Mouse (Mus musculus): ENCODE measurements at regions not wholly inside any gene's neighbourhood (a gene's known extent, or its start where the extent isn't known, plus 50 kb on each side); places are given as distances from the start of the nearest gene placed in this dataset.

DNA sequence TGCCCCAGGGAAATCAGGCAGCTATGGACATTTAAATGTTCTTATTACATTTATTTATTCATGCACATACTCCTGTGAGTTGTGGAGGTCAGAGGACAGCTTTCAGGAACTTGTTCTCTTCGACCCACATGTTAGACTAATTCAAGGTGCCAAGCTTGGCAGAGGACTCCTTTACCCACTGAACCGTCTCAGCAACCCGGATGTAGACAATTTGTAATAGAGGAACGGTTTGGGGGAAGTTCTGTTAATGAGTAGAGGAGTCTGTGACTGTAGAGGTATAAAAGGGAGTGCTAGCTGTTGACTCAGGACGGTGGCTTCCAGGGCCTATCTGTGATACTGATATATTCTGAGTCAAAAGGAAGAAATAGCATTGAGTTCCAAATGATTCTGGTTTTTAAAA is 107.4 kb upstream of the Magi1 start:
- TF ChIP-seq POLR2A (IDR thresholded peaks at IDR 0.05; ENCODE audit: borderline replicate concordance, extremely low read depth, insufficient read depth, insufficient read length, poor library complexity, severe bottlenecking) (no peak), CTCF (IDR thresholded peaks at IDR 0.05; ENCODE audit: borderline replicate concordance, extremely low read depth, insufficient read depth, insufficient read length) (no peak)

Data from brain, embryonic 14.5 days (tissue).